Mouse (Mus musculus) forebrain, postnatal 0 days (tissue): Measurements from ENCODE around the gene Xpo6. TPM values are rescaled to one million over a fixed set of nuclear protein-coding genes. Genes with fewer than 3 reads are reported as not detected.

Source experiments
- ATAC-seq: fragments of 200-750 bp; cut with Nextera tagmentation; 2 replicates; pipeline ENCODE4 v1.8.0; 2017; ENCODE audit warnings: mild to moderate bottlenecking, moderate library complexity
- DNase-seq: peaks from one replicate; pipeline ENCODE4 v3.0.0-alpha.2; 2015
- H3K27ac ChIP-seq: fragments of 300-500 bp; sonication (generic); 2 replicates; pipeline ENCODE4 v1.5.1; 2014; ENCODE audit warnings: low read depth, mild to moderate bottlenecking, antibody characterized with exemption, low read length, moderate library complexity, mixed read lengths
- H3K27me3 ChIP-seq: fragments of 300-500 bp; sonication (generic); 2 replicates; pipeline ENCODE4 v1.6.1; 2014; ENCODE audit warnings: mild to moderate bottlenecking, low read length, mixed read lengths; ENCODE audit not compliant: insufficient read depth
- H3K36me3 ChIP-seq: fragments of 300-500 bp; sonication (generic); 2 replicates; pipeline ENCODE4 v1.6.1; 2014; ENCODE audit warnings: mild to moderate bottlenecking, moderate library complexity; ENCODE audit not compliant: insufficient read depth
- H3K4me1 ChIP-seq: fragments of 300-500 bp; sonication (generic); 2 replicates; pipeline ENCODE4 v1.6.1; 2014; ENCODE audit warnings: antibody characterized with exemption; ENCODE audit not compliant: insufficient read depth
- H3K4me2 ChIP-seq: fragments of 300-500 bp; sonication (generic); 2 replicates; pipeline ENCODE4 v1.6.1; 2014; ENCODE audit warnings: low read depth, mild to moderate bottlenecking, moderate library complexity
- H3K4me3 ChIP-seq: fragments of 300-500 bp; sonication (generic); 2 replicates; pipeline ENCODE4 v1.5.1; 2014; ENCODE audit warnings: low read depth, low read length, mixed read lengths
- H3K9ac ChIP-seq: fragments of 300-500 bp; sonication (generic); 2 replicates; pipeline ENCODE4 v1.6.1; 2014; ENCODE audit warnings: mild to moderate bottlenecking
- H3K9me3 ChIP-seq: fragments of 300-500 bp; sonication (generic); 2 replicates; pipeline ENCODE4 v1.6.1; 2016; ENCODE audit warnings: low read length
- CTCF ChIP-seq: sonication (generic); IDR thresholded peaks from 2 replicates; pipeline ENCODE4 v1.5.1; 2016; ENCODE audit warnings: antibody characterized with exemption, control low read depth, low read depth
- WGBS: fragments of 180-500 bp; shearing (Covaris S2); extraction: QIAGEN DNeasy Blood & Tissue Kit; methylation state at CpG from one replicate; pipeline ENCODE4 v1.1.7; 2014; 5-methylcytosine and 5-hydroxymethylcytosine counted together
- polyA plus RNA-seq: library from polyadenylated mRNA; unstranded; fragments of >200 nt; fragmentation: Nextera tagmentation; extraction: Ambion mirVana; gene quantifications from 2 replicates; pipeline ENCODE4 v1.2.1, GENCODE M21; 2015
- total RNA-seq: library from RNA; depleted of rRNA; stranded (reverse); fragments of >200 nt; gene quantifications from 2 replicates; pipeline ENCODE4 v1.2.3, GENCODE M21; 2014

The Xpo6 gene
- total and polyA plus RNA-seq, 2 experiments from 2014 or later, result 42.8 to 81.4 TPM

- no peak overlapping the region for H3K4me3 ChIP-seq
- H3K4me1 ChIP-seq, result no peaks in the 10 kb centered on the region
- H3K9me3 ChIP-seq, result no peaks in the 10 kb centered on the region
- H3K36me3 ChIP-seq, result peaks cover 7% of the 10 kb centered on the region; the same call in 1 of the 2 replicates
- 95% methylated on average over 12 of the region's 12 CpGs for WGBS
- DNase-seq (no peak), ATAC-seq (no peak)
- TF ChIP-seq CTCF, result no peak
- H3K27ac ChIP-seq, result no peak overlapping the region
- no peak overlapping the region for H3K4me2 ChIP-seq
- no peaks in the 10 kb centered on the region for H3K27me3 ChIP-seq
- no peak overlapping the region for H3K9ac ChIP-seq
Observed at GRCm38 (mm10) chr7:126175999-126176398, 24.3 kb downstream of the Xpo6 start.

GRCm38 (mm10) chr7:126175456-126175855 lies 24.8 kb downstream of the Xpo6 start:
- DNase-seq (no peak), ATAC-seq (no peak)
- Histone ChIP-seq H3K9ac (no peak overlapping the region), H3K4me1 (no peaks in the 10 kb centered on the region), H3K9me3 (no peaks in the 10 kb centered on the region), H3K4me2 (no peak overlapping the region), H3K27ac (no peak overlapping the region), H3K36me3 (peaks cover 7% of the 10 kb centered on the region; the same call in 1 of the 2 replicates), H3K4me3 (no peak overlapping the region), H3K27me3 (no peaks in the 10 kb centered on the region)
- WGBS, result 89% methylated on average over 7 of the region's 7 CpGs
- no peak for TF ChIP-seq CTCF

- DNase-seq (no peak), ATAC-seq (no peak)
- 92% methylated on average over 2 of the region's 2 CpGs for WGBS
Observed at GRCm38 (mm10) chr7:126174863-126175262, 25.4 kb downstream of the Xpo6 start.

GRCm38 (mm10) chr7:126172001-126172400 lies 28.3 kb downstream of the Xpo6 start:
- no peak for DNase-seq
- WGBS, result 41% methylated on average over 3 of the region's 3 CpGs
- no peak for ATAC-seq

More at GRCm38 (mm10) chr7:126174863-126175262, 25.4 kb downstream of the Xpo6 start:
- Histone ChIP-seq H3K36me3 (peaks cover 7% of the 10 kb centered on the region; the same call in 1 of the 2 replicates), H3K27ac (no peak overlapping the region), H3K9ac (no peak overlapping the region), H3K4me2 (no peak overlapping the region), H3K4me1 (no peaks in the 10 kb centered on the region), H3K4me3 (no peak overlapping the region), H3K27me3 (no peaks in the 10 kb centered on the region), H3K9me3 (no peaks in the 10 kb centered on the region)
- no peak for TF ChIP-seq CTCF

GRCm38 (mm10) chr7:126168584-126168983 lies 31.7 kb downstream of the Xpo6 start:
- WGBS, result 92% methylated on average over 6 of the region's 6 CpGs

More at GRCm38 (mm10) chr7:126172001-126172400, 28.3 kb downstream of the Xpo6 start:
- Histone ChIP-seq H3K4me1 (no peaks in the 10 kb centered on the region), H3K27ac (no peak overlapping the region), H3K9ac (no peak overlapping the region), H3K36me3 (peaks cover 18% of the 10 kb centered on the region; the same call in 1 of the 2 replicates), H3K4me2 (no peak overlapping the region), H3K4me3 (no peak overlapping the region), H3K27me3 (no peaks in the 10 kb centered on the region), H3K9me3 (no peaks in the 10 kb centered on the region)
- TF ChIP-seq CTCF, result no peak

GRCm38 (mm10) chr7:126167426-126167825 lies 32.9 kb downstream of the Xpo6 start:
- no peaks in the 10 kb centered on the region for H3K9me3 ChIP-seq
- 79% methylated on average over 3 of the region's 3 CpGs for WGBS
- no peak for ATAC-seq
- DNase-seq, result no peak
- H3K27me3 ChIP-seq, result no peaks in the 10 kb centered on the region
- no peaks in the 10 kb centered on the region for H3K4me1 ChIP-seq
- no peak for TF ChIP-seq CTCF
- peaks cover 20% of the 10 kb centered on the region for H3K36me3 ChIP-seq
- no peak overlapping the region for H3K9ac ChIP-seq
- H3K27ac ChIP-seq, result no peak overlapping the region
- H3K4me2 ChIP-seq, result no peak overlapping the region
- H3K4me3 ChIP-seq, result no peak overlapping the region

More at GRCm38 (mm10) chr7:126168584-126168983, 31.7 kb downstream of the Xpo6 start:
- DNase-seq, result no peak
- Histone ChIP-seq H3K9ac (no peak overlapping the region), H3K4me2 (no peak overlapping the region), H3K36me3 (peaks cover 27% of the 10 kb centered on the region), H3K9me3 (no peaks in the 10 kb centered on the region), H3K27me3 (no peaks in the 10 kb centered on the region), H3K4me3 (no peak overlapping the region), H3K27ac (no peak overlapping the region), H3K4me1 (no peaks in the 10 kb centered on the region)
- no peak for TF ChIP-seq CTCF
- no peak for ATAC-seq

GRCm38 (mm10) chr7:126166571-126166970 lies 33.7 kb downstream of the Xpo6 start:
- ATAC-seq (no peak), DNase-seq (no peak)
- peaks cover 20% of the 10 kb centered on the region for H3K36me3 ChIP-seq
- H3K4me2 ChIP-seq, result no peak overlapping the region
- no peak overlapping the region for H3K27ac ChIP-seq
- no peak for TF ChIP-seq CTCF
- H3K9ac ChIP-seq, result no peak overlapping the region
- no peaks in the 10 kb centered on the region for H3K27me3 ChIP-seq
- H3K4me1 ChIP-seq, result no peaks in the 10 kb centered on the region
- H3K4me3 ChIP-seq, result no peak overlapping the region
- no peaks in the 10 kb centered on the region for H3K9me3 ChIP-seq

GRCm38 (mm10) chr7:126158238-126158637 lies 42.1 kb downstream of the Xpo6 start:
- H3K4me1 ChIP-seq, result no peaks in the 10 kb centered on the region
- WGBS, result 93% methylated on average over 3 of the region's 3 CpGs
- H3K4me2 ChIP-seq, result no peak overlapping the region
- no peak for DNase-seq
- H3K9ac ChIP-seq, result no peak overlapping the region
- H3K27me3 ChIP-seq, result no peaks in the 10 kb centered on the region
- H3K36me3 ChIP-seq, result peaks cover 29% of the 10 kb centered on the region
- ATAC-seq, result no peak
- H3K27ac ChIP-seq, result no peak overlapping the region
- H3K4me3 ChIP-seq, result no peak overlapping the region
- H3K9me3 ChIP-seq, result no peaks in the 10 kb centered on the region
- no peak for TF ChIP-seq CTCF
